Mouse (Mus musculus) MEL-GATA-1-ER (cell line): ENCODE results near the gene Nos1.
"Not testable (repeated sequence)": the region's sequence is repeated elsewhere in the genome, so short reads cannot be mapped to it uniquely, and the experiment has no call there.

Experiments used
- DNase-seq: peaks from one replicate; pipeline ENCODE4 v3.0.0-alpha.2; 2012; ENCODE audit warnings: low read depth; ENCODE audit errors: extremely low read depth

Gene Nos1

DNA sequence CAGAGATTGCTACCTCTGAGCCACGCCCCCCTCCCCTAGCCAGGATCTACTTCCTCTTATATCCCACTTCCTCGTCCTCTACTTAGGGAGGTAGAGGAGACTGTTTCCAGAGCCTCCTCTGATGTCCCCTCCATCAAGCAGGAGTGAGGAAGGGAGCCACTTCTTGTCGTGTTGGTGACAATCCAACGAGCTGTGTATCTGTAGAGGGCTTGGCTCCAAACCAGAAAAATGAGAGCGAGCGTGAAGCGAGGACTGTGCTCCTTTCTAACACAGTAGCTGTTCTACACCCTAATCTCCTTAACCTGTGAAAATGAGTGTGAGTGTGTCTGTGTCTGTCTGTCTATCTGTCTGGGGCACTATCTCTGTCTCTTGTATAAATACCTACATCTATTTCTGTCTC, 58.7 kb downstream of the Nos1 start:
- DNase-seq, result no peak

DNA sequence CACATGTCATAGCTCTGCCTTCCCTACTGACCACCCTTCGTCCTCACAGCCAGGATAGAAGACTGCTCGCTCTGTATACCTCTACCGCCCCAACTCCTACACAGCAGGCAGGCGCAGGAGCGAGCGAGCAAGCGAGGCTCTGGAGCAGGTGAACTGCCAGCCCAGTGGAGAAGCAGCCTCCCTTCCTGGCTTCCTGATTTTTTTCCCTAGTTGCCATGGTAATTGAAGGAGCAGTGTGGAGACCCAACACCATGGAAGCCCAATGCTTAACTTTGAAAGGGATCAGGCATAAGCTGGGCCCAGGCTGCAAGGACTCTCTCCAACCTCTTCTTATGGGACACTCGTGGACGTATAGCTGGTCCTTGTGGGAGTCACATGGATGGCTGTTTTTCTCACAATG, 59.4 kb downstream of the Nos1 start:
- DNase-seq, result no peak

- DNase-seq, result no peak
Measured at GRCm38 (mm10) chr5:117840988-117841387, 60.2 kb downstream of the Nos1 start.

DNA sequence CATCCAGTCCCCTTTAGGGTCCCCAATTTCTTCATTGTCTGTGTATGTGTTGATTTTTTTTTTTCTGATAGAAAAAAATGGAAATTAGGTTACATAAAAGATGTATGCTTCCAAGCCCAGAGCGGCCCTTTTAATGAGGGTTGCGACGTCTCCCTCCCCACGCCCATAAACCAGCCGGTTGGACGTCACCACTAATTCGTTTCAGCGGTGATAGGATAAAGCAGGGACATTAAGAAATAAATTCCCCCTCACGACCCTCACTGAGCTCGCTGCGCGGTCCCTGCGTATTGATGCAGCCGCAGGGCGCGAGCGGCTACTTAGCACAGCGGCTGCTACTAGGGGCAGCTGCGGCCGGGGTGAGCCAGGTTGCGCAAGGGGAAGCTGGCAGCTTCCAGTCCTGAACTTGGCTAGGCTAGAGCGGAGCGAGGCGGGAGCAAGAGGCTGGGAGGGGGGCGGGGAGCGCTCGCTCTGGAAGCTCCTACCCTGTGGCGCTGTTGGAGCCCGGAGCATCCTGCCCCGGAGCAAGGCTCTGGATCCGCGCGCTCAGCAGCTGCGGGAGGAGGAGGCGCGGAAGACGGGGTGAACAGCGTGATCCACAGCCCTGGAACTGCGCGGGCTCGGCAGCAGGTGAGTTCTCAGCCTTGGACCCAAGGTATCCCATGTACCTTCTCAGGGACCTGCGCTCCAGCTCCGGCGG, 61.0 kb downstream of the Nos1 start:
- DNase-seq, result no peak

GRCm38 (mm10) chr5:117842699-117843098, 61.9 kb downstream of the Nos1 start:
- DNase-seq, result no peak

DNA sequence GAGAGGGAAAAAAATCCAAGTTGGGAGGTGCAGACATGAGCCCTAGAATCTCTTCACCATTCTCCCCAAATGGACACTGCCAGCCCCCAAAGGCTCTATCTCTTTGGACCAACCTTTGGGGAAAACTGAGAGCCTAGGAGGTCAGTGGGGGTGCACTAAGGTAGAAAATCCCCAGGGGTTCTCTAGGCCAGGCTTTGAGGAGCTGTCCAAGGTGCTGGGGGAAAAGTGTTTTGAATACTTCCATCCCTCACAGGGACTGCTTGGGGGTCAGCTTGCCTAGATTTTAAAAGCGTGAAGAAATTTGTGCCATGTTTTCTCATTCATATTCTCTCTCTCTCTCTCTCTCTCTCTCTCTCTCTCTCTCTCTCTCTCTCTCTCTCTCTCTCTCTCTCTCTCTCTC, 63.8 kb downstream of the Nos1 start:
- no peak for DNase-seq

GRCm38 (mm10) chr5:117850474-117850873, 69.6 kb downstream of the Nos1 start:
- DNase-seq, result no peak

GRCm38 (mm10) chr5:117853741-117854140, 72.9 kb downstream of the Nos1 start:
- DNase-seq, result no peak

- no peak for DNase-seq
Measured at GRCm38 (mm10) chr5:117864588-117865300, 83.9 kb downstream of the Nos1 start.

DNA sequence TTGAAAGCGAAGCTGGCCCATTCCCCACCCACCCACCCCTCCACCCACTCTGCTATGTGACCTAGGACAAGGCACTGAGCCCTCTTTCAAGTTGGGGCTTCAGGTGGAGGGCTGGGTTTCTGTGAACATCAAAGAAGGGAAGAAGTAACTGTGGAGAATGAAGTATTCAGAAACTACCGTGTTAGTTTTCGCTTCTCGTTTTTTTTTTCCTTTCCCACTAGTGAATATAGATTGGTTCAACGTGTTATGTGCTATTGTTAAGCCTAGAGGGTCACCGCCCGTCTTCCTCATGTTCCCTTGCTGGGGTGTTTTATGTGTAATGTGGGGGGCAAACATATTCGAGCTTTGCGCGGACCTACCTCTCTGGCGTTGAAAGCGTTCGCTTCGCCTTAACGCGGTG, 85.0 kb downstream of the Nos1 start:
- DNase-seq, result no peak

GRCm38 (mm10) chr5:117871614-117872013, 90.8 kb downstream of the Nos1 start:
- no peak for DNase-seq

DNA sequence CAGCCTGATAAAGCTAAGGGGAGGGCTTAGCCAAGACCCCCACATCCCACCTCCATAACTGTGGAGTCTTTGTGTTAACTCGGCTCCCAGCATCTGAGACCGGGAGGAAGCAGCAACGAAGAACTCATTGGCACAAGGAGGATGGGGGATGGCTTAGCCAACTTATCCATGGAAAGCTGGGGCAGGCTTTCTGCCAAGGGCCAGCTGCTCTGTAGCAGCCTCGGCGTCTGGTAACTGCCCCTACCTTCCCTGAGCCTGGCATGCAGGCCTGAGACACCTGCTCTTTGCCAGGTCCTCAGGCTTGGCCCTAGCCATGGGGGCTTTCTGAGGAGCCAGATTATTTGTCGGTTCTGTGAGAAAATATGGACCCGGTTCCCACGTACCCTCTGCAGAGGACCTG, 93.0 kb downstream of the Nos1 start:
- no peak for DNase-seq

- no peak for DNase-seq
Measured at GRCm38 (mm10) chr5:117874236-117874635, 93.4 kb downstream of the Nos1 start.

- no peak for DNase-seq
Measured at GRCm38 (mm10) chr5:117879136-117879535, 98.3 kb downstream of the Nos1 start.

DNA sequence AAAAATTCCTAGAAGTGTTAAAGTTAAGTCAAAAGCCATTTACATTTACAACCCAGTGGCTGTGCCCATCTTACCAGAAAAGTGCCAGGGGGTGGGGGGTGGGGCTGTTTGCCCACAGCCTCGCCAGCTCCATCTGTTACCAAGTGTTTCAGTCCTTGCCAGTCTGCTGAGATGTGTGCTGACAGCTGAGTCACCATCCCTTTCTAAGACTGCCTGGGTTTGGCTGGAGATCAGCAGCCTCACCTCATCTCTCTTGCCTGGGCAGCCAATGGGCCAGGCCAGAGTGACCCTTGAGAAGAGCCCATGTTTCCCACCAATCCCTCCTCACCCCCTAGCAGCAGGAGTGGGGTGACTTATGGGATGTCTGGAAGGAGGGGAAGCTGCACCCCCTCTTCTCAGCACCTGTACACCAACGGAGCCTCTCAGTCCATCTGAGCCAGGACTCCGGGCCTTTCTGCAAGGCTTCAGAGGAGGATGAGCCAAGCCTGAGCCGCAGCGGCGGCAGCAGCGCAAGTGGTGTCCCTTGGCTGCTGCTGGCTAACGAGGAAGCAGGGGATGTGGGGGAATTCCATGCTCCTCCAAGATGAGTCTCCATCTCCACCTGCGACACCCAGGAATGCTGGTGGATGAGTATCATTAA, 100.2 kb downstream of the Nos1 start:
- DNase-seq, result no peak

DNA sequence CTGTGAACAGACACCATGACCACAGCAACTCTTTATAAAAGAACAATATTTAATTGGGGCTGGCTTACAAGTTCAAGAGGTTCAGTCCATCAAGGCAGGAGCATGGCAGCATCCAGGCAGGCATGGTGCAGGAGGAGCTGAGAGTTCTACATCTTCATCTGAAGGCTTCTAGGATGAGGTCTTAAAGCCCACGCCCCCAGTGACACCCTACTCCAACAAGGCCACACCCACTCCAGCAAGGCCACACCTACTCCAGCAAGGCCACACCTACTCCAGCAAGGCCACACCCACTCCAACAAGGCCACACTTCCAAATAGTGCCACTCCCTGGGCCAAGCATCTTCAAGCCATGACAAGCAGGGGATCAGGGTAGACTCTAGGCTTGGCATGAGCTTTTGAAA, 101.6 kb downstream of the Nos1 start:
- DNase-seq, result not testable (repeated sequence)

DNA sequence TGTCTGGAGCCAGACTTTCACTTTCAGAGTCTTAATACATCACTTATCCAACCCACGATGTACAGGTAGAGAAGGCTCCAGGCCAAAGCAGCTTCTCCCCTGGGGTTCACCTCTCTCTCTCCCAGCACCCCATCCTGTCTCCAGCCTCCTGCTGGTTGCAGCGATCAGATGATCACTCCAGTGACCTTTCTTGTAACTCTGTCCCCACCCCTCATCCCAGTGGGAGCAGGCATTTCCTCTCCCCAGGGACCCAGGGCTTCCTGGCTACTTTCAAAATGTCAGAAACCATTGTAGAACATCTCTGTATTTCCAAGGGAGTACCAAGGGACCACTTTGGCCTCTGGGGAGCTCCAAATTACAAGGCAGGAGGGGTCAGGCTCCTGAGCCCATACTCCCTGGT, 104.2 kb downstream of the Nos1 start:
- no peak for DNase-seq

GRCm38 (mm10) chr5:117888126-117888525, 107.3 kb downstream of the Nos1 start:
- no peak for DNase-seq

DNA sequence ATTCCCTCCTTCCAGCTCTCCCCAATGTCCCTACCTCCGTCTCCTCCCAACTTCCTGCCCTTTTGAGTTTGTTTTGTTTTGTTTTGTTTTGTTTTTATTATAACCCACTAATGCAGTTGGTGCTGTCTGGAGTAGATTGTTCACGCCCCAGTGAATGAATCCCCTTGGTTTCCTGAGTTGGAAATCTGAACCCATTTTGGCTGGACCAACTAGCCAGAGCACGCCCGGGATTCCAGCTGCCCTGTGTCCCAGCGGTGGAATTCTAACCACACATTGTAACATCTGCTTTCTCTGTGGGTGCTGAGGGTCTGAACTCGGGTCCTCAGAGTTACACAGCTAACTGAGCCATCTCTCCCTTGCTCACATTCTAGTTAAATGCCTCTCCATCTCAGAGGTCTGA, 108.1 kb downstream of the Nos1 start:
- DNase-seq, result no peak

- DNase-seq, result no peak
Measured at GRCm38 (mm10) chr5:117889571-117889970, 108.7 kb downstream of the Nos1 start.

- DNase-seq, result no peak
Measured at GRCm38 (mm10) chr5:117890871-117891270, 110.0 kb downstream of the Nos1 start.

DNA sequence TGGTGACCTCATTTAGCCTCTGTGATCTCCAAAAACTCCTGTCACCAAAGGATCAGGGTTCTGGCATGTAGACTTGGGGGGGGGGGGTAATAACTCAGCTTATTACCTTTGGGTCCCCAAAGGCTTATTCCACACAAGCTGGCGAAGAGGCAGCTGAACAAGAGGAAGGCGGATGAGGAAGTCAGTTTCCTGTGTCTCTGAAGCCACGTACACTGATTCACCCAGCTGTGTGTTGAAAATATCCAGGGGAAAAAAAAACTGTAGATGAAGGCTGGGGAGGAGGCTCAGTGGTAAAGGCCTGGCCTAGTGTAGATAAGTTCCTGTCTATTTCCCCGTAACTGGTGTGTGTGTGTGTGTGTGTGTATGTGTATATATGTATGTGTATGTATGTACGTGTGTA, 110.7 kb downstream of the Nos1 start:
- DNase-seq, result no peak

GRCm38 (mm10) chr5:117894050-117894449, 113.2 kb downstream of the Nos1 start:
- no peak for DNase-seq
